Mouse (Mus musculus): ENCODE measurements around the gene Uvrag. TPM values are rescaled to one million over a fixed set of nuclear protein-coding genes. Genes with fewer than 3 reads are reported as not detected.
A peak's percentile ranks its signal among the peaks of the same experiment; 100 is the strongest.

Gene Uvrag
- total RNA-seq, 2 experiments from 2014 or later: 47.6 to 68.3 TPM

- H3K27ac ChIP-seq: no peak overlapping the region
- intact Hi-C loops (cut with DNase I): no loop called here
- H3K4me3 ChIP-seq: no peak overlapping the region
- TF ChIP-seq CTCF (IDR thresholded peaks at IDR 0.05): no peak
- DNase-seq (ENCODE audit: extremely low spot score in 1 of 2, low spot score in 2 of 2): no peak
Observed at GRCm38 (mm10) chr7:98853806-98854205, 287.1 kb downstream of the Uvrag start.

DNA sequence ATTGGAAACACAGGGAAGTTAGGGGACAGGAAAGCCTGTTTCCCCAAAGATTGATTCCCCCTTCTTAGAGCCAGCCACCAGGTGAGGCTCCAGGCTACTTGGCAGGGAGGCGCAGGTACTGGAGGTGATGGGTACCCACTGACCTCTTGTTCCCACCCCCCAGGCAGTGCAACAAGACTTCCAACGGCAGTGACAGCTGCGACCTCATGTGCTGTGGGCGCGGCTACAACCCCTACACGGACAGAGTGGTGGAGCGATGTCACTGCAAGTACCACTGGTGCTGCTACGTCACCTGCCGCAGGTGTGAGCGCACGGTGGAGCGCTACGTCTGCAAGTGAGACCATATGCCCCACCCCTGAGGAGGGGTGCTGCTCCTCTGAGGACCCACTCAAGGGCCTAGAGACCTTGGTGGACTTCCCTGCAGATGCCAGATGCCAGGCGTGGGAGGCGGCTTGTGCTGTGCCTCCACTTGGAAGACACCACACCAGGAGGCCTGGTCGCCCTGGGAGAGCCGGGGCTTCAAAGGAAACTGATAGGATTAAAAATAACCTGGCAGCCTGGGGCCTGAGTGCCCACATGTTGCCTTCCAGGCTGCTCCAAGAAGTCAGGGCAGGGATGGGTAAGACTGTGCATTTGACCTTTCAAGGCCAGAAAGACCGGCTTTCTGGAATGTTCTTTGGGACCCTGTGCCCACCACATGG lies 287.8 kb downstream of the Uvrag start:
- TF ChIP-seq CTCF (IDR thresholded peaks at IDR 0.05): no peak
- Histone ChIP-seq H3K27ac (no peak overlapping the region), H3K4me3 (no peak overlapping the region)
- intact Hi-C loops (cut with DNase I): no loop called here
- DNase-seq (ENCODE audit: extremely low spot score in 1 of 2, low spot score in 2 of 2): no peak

GRCm38 (mm10) chr7:98851220-98851619 lies 289.7 kb downstream of the Uvrag start:
- no peak for TF ChIP-seq CTCF (IDR thresholded peaks at IDR 0.05)
- no peak overlapping the region for H3K4me3 ChIP-seq
- intact Hi-C loops (cut with DNase I): no loop called here
- DNase-seq (ENCODE audit: extremely low spot score in 1 of 2, low spot score in 2 of 2): no peak
- H3K27ac ChIP-seq: no peak overlapping the region

DNA sequence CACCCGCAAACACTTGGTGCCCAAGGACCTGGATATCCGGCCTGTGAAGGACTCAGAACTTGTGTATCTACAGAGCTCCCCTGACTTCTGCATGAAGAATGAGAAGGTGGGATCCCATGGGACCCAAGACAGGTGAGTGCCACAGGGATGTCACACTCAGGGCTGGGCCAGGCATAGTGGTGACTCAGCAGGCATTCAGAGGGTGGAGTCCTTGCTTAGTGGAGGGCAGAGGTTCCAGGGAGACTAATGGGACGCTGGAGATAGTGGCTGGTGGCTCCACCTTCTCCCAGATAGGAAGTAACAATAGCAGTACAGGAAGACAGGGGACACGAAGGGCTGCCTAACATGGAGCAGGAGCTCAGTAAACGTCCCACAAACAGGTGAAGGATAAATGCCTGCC lies 290.6 kb downstream of the Uvrag start:
- H3K4me3 ChIP-seq: no peak overlapping the region
- no peak for DNase-seq (ENCODE audit: extremely low spot score in 1 of 2, low spot score in 2 of 2)
- intact Hi-C loops (cut with DNase I): no loop called here
- H3K27ac ChIP-seq: no peak overlapping the region
- no peak for TF ChIP-seq CTCF (IDR thresholded peaks at IDR 0.05)

DNA sequence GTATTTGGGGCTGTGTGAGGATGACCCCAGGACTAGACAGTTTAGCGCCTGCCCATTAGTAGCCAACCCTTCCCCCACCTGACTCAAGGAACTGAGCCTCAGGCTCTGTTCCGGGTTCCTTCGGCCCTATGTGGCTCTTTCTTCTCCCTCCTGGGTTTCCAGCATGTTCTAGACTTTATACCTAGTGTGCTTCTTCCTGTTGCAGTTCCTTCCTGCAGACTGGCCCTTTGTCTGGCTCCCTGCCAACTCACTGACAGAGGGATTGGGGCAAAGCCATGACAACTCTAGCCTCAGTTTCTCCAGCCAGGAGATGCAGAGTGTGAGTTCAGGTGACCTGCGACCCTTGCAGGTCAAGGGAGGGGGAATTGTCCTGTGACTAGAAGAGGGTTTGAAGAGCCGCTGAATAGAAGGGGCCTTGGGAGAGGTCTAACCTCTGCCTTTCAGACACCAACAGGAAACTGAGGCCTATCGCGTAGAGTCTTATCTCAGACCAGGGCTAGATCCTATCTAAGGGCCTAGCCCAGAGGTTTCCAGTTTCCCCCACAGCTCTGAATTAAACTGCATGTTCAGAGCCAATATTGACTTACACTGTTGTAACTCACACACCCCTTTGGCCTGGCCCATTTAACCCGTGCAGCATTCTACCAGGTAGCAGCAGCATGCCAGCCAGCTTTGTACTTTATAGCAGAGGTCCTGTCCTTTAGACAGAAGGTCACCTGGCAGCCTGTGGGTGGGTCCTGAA lies 291.9 kb downstream of the Uvrag start:
- intact Hi-C loops (cut with DNase I): no loop called here
- no peak for DNase-seq (ENCODE audit: extremely low spot score in 1 of 2, low spot score in 2 of 2)
- Histone ChIP-seq H3K4me3 (no peak overlapping the region), H3K27ac (no peak overlapping the region)
- no peak for TF ChIP-seq CTCF (IDR thresholded peaks at IDR 0.05)

- intact Hi-C loops (cut with DNase I): no loop called here
- Histone ChIP-seq H3K27ac (no peak overlapping the region), H3K4me3 (no peak overlapping the region)
- no peak for DNase-seq (ENCODE audit: extremely low spot score in 1 of 2, low spot score in 2 of 2)
- no peak for TF ChIP-seq CTCF (IDR thresholded peaks at IDR 0.05)
Observed at GRCm38 (mm10) chr7:98843649-98844048, 297.3 kb downstream of the Uvrag start.

DNA sequence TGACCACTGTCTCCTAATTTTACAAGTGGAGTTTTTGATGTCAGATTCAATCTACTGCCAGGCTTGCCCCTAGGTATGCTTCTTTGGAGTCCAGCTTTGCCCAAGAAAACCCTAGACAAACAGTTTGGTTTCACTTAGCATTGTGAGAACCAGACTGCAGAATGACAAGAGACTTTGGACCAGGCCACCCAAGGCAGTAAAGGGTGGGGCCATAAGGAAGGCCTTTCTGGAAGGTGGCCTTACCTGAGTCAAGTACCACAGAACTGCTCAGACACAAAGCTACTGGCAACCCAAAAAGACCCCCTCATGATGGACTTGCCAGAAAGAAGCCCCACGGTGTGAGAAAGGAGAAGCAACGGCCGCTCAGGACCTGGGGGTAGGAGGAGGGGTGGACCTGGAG lies 297.9 kb downstream of the Uvrag start:
- no peak for DNase-seq (ENCODE audit: extremely low spot score in 1 of 2, low spot score in 2 of 2)
- no peak for TF ChIP-seq CTCF (IDR thresholded peaks at IDR 0.05)
- Histone ChIP-seq H3K27ac (no peak overlapping the region), H3K4me3 (no peak overlapping the region)
- intact Hi-C loops (cut with DNase I): no loop called here

DNA sequence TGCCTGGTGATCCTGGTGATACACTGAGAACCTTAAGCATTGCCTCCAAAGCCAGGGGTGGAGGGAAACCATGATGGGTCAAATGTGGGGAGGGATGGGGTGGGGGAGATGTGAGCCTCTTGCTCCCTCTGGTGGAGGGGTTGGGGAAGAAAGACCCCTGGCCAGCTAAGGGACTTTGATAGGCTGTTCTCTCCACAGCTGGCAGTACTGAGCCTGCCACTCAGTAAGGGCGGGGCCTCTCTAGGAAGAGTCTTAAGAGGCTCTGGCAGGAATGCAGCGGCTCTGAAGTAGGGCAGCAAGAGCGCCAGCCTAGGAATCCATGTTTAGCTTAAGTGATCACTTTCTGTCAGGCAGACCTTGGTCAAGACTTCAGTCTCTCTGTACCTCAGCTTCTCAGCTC lies 299.1 kb downstream of the Uvrag start:
- Histone ChIP-seq H3K27ac (no peak overlapping the region), H3K4me3 (no peak overlapping the region)
- intact Hi-C loops (cut with DNase I): no loop called here
- no peak; the same call in none of the 2 replicates for TF ChIP-seq CTCF (IDR thresholded peaks at IDR 0.05)
- DNase-seq (ENCODE audit: extremely low spot score in 1 of 2, low spot score in 2 of 2): no peak

GRCm38 (mm10) chr7:98840771-98841170 lies 300.2 kb downstream of the Uvrag start:
- Histone ChIP-seq H3K4me3 (no peak overlapping the region), H3K27ac (no peak overlapping the region)
- DNase-seq (ENCODE audit: extremely low spot score in 1 of 2, low spot score in 2 of 2): no peak
- TF ChIP-seq CTCF (IDR thresholded peaks at IDR 0.05): no peak
- intact Hi-C loops (cut with DNase I): no loop called here

GRCm38 (mm10) chr7:98839312-98839711 lies 301.6 kb downstream of the Uvrag start:
- no peak for TF ChIP-seq CTCF (IDR thresholded peaks at IDR 0.05)
- intact Hi-C loops (cut with DNase I): loop anchor here (5.0 kb wide), 1 partner anchor 238 kb away; no protein-coding TSS in a partner anchor
- DNase-seq (ENCODE audit: extremely low spot score in 1 of 2, low spot score in 2 of 2): no peak
- H3K4me3 ChIP-seq: peak overlapping the region; percentile 42
- H3K27ac ChIP-seq: no peak overlapping the region

GRCm38 (mm10) chr7:98838729-98839141 lies 302.2 kb downstream of the Uvrag start:
- intact Hi-C loops (cut with DNase I): loop anchor here (5.0 kb wide), 1 partner anchor 239 kb away; no protein-coding TSS in a partner anchor
- Histone ChIP-seq H3K4me3 (peak overlapping the region; percentile 42), H3K27ac (no peak overlapping the region)
- no peak for DNase-seq (ENCODE audit: extremely low spot score in 1 of 2, low spot score in 2 of 2)
- peak; percentile 53 for TF ChIP-seq CTCF (IDR thresholded peaks at IDR 0.05)

GRCm38 (mm10) chr7:98837901-98838300 lies 303.0 kb downstream of the Uvrag start:
- peak; percentile 79 to 82 for DNase-seq (ENCODE audit: extremely low spot score in 1 of 2, low spot score in 2 of 2)
- intact Hi-C loops (cut with DNase I): loop anchor here (5.0 kb wide), 1 partner anchor 239 kb away; no protein-coding TSS in a partner anchor
- no peak overlapping the region for H3K27ac ChIP-seq
- TF ChIP-seq CTCF (IDR thresholded peaks at IDR 0.05): peak; percentile 87
- H3K4me3 ChIP-seq: peak overlapping the region; percentile 42

Data from left cerebral cortex, adult 2 months (tissue).